Mouse (Mus musculus) hindbrain, postnatal 0 days (tissue): Measurements from ENCODE around the gene Selenop. TPM values are rescaled to one million over a fixed set of nuclear protein-coding genes. Genes with fewer than 3 reads are reported as not detected.
"Not testable (repeated sequence)": the region's sequence is repeated elsewhere in the genome, so short reads cannot be mapped to it uniquely, and the experiment has no call there.

ENCODE experiments used
- ATAC-seq: fragments of 200-750 bp; cut with Nextera tagmentation; 2 replicates; pipeline ENCODE4 v1.8.0; 2017; ENCODE audit warnings: mild to moderate bottlenecking, moderate TSS enrichment, moderate library complexity
- DNase-seq: peaks from one replicate; pipeline ENCODE4 v3.0.0-alpha.2; 2015; ENCODE audit warnings: low spot score
- H3K27ac ChIP-seq: fragments of 300-500 bp; sonication (generic); 2 replicates; pipeline ENCODE4 v1.5.1; 2014; ENCODE audit warnings: mild to moderate bottlenecking
- H3K27me3 ChIP-seq: fragments of 300-500 bp; sonication (generic); 2 replicates; pipeline ENCODE4 v1.6.1; 2014; ENCODE audit warnings: low read length, mixed read lengths; ENCODE audit not compliant: insufficient read depth
- H3K36me3 ChIP-seq: fragments of 300-500 bp; sonication (generic); 2 replicates; pipeline ENCODE4 v1.6.1; 2014; ENCODE audit warnings: low read length, mixed read lengths; ENCODE audit not compliant: insufficient read depth
- H3K4me1 ChIP-seq: fragments of 300-500 bp; sonication (generic); 2 replicates; pipeline ENCODE4 v1.6.1; 2014; ENCODE audit warnings: antibody characterized with exemption, low read length, mixed read lengths; ENCODE audit not compliant: insufficient read depth
- H3K4me2 ChIP-seq: fragments of 300-500 bp; sonication (generic); 2 replicates; pipeline ENCODE4 v1.6.1; 2014; ENCODE audit warnings: low read depth, mild to moderate bottlenecking, low read length, moderate library complexity, mixed read lengths
- H3K4me3 ChIP-seq: fragments of 300-500 bp; sonication (generic); 2 replicates; pipeline ENCODE4 v1.5.1; 2014; ENCODE audit warnings: low read length
- H3K9ac ChIP-seq: fragments of 300-500 bp; sonication (generic); replicated peaks from 2 replicates; pipeline ENCODE4 v1.6.1; 2014; ENCODE audit warnings: mild to moderate bottlenecking, low read length, moderate library complexity, mixed read lengths
- H3K9me3 ChIP-seq: fragments of 300-500 bp; sonication (generic); 2 replicates; pipeline ENCODE4 v1.6.1; 2016; ENCODE audit warnings: low read length, mixed read lengths
- CTCF ChIP-seq: IDR thresholded peaks from 2 replicates; pipeline ENCODE4 v1.5.1; 2016; ENCODE audit warnings: antibody characterized with exemption, control low read depth, low read depth
- WGBS: fragments of 180-500 bp; shearing (Covaris S2); extraction: QIAGEN DNeasy Blood & Tissue Kit; methylation state at CpG from one replicate; pipeline ENCODE4 v1.1.7; 2014; 5-methylcytosine and 5-hydroxymethylcytosine counted together
- polyA plus RNA-seq: library from polyadenylated mRNA; unstranded; fragments of >200 nt; fragmentation: Nextera tagmentation; extraction: Ambion mirVana; gene quantifications from 2 replicates; pipeline ENCODE4 v1.2.1, GENCODE M21; 2015
- total RNA-seq: library from RNA; depleted of rRNA; stranded (reverse); fragments of >200 nt; gene quantifications from 2 replicates; pipeline ENCODE4 v1.2.3, GENCODE M21; 2014

Selenop gene
- total and polyA plus RNA-seq, 2 experiments from 2014 or later, result 283 to 356 TPM

- peak overlapping the region; percentile 62 for H3K27ac ChIP-seq
- no peaks in the 10 kb centered on the region for H3K27me3 ChIP-seq
- H3K9me3 ChIP-seq, result no peaks in the 10 kb centered on the region
- peak; percentile 81; the same call in 1 of the 2 replicates for ATAC-seq
- peak; percentile 73 for DNase-seq
- WGBS, result 15% methylated on average over 9 of the region's 9 CpGs
- no peak overlapping the region for H3K4me3 ChIP-seq
- no peaks in the 10 kb centered on the region for H3K36me3 ChIP-seq
- no peaks in the 10 kb centered on the region for H3K4me1 ChIP-seq
- no peak overlapping the region for H3K9ac ChIP-seq
- H3K4me2 ChIP-seq, result no peak overlapping the region
- TF ChIP-seq CTCF, result no peak
Measured at GRCm38 (mm10) chr15:3232168-3232835, 36.0 kb upstream of the Selenop start.

- H3K9ac ChIP-seq, result no peak overlapping the region
- no peak overlapping the region for H3K4me3 ChIP-seq
- ATAC-seq (no peak), DNase-seq (no peak)
- no peaks in the 10 kb centered on the region for H3K4me1 ChIP-seq
- no peaks in the 10 kb centered on the region for H3K27me3 ChIP-seq
- WGBS, result 83% methylated on average over 3 of the region's 3 CpGs
- no peak overlapping the region for H3K27ac ChIP-seq
- H3K9me3 ChIP-seq, result no peaks in the 10 kb centered on the region
- no peak overlapping the region for H3K4me2 ChIP-seq
- no peak for TF ChIP-seq CTCF
- no peaks in the 10 kb centered on the region for H3K36me3 ChIP-seq
Measured at GRCm38 (mm10) chr15:3233837-3234551, 34.4 kb upstream of the Selenop start.

- TF ChIP-seq CTCF, result no peak
- Histone ChIP-seq H3K27ac (no peak overlapping the region), H3K27me3 (no peaks in the 10 kb centered on the region), H3K4me2 (no peak overlapping the region), H3K9ac (no peak overlapping the region), H3K4me3 (no peak overlapping the region), H3K9me3 (no peaks in the 10 kb centered on the region), H3K36me3 (no peaks in the 10 kb centered on the region), H3K4me1 (no peaks in the 10 kb centered on the region)
- 85% methylated on average over 2 of the region's 2 CpGs for WGBS
- ATAC-seq (no peak), DNase-seq (no peak)
Measured at GRCm38 (mm10) chr15:3236338-3236737, 32.0 kb upstream of the Selenop start.

- Histone ChIP-seq H3K9ac (no peak overlapping the region), H3K4me2 (no peak overlapping the region), H3K9me3 (no peaks in the 10 kb centered on the region), H3K4me3 (no peak overlapping the region), H3K27me3 (no peaks in the 10 kb centered on the region), H3K27ac (peak overlapping the region; percentile 52; the same call in 1 of the 2 replicates), H3K4me1 (no peaks in the 10 kb centered on the region), H3K36me3 (no peaks in the 10 kb centered on the region)
- no peak for TF ChIP-seq CTCF
- ATAC-seq (0 out of 2 replicates have a peak, but pooled peaks have one; percentile 43), DNase-seq (peak; percentile 20)
- 85% methylated on average over 1 of the region's 1 CpGs for WGBS
Measured at GRCm38 (mm10) chr15:3237963-3238362, 30.4 kb upstream of the Selenop start.

GRCm38 (mm10) chr15:3245036-3245435 is 23.3 kb upstream of the Selenop start:
- not testable (repeated sequence) for H3K27ac ChIP-seq, H3K36me3 ChIP-seq, DNase-seq, H3K4me3 ChIP-seq, H3K9me3 ChIP-seq, H3K9ac ChIP-seq, H3K4me2 ChIP-seq, H3K4me1 ChIP-seq, H3K27me3 ChIP-seq, ATAC-seq
- WGBS, result 88% methylated on average over 10 of the region's 10 CpGs

GRCm38 (mm10) chr15:3250620-3251019 is 17.7 kb upstream of the Selenop start:
- Histone ChIP-seq H3K4me1 (no peaks in the 10 kb centered on the region), H3K9me3 (no peaks in the 10 kb centered on the region), H3K36me3 (no peaks in the 10 kb centered on the region), H3K4me2 (no peak overlapping the region), H3K27me3 (no peaks in the 10 kb centered on the region), H3K27ac (no peak overlapping the region), H3K4me3 (no peak overlapping the region), H3K9ac (no peak overlapping the region)
- no peak for TF ChIP-seq CTCF
- DNase-seq, result no peak
- 83% methylated on average over 2 of the region's 2 CpGs for WGBS
- no peak for ATAC-seq
